Mouse (Mus musculus): ENCODE results near the gene Btrc. TPM values are rescaled to one million over a fixed set of nuclear protein-coding genes. Genes with fewer than 3 reads are reported as not detected.
"Not testable (repeated sequence)": the region's sequence is repeated elsewhere in the genome, so short reads cannot be mapped to it uniquely, and the experiment has no call there.

Btrc gene
- total RNA-seq (2021) = 10 to 100 TPM; 18.8 to 23.0 TPM
- long read RNA-seq, experiment 1, partial matches to known transcripts = 1 of 21 reads
- long read RNA-seq, experiment 1, other reads (novel, unspliced or antisense) = 15 of 21 reads
- long read RNA-seq, experiment 2, transcript Btrc-201 (15 exons, 2,978 nt) = major isoform, 10 of 48 reads
- long read RNA-seq, experiment 2, partial matches to known transcripts = 6 of 48 reads
- long read RNA-seq, experiment 2, other reads (novel, unspliced or antisense) = 32 of 48 reads

DNA sequence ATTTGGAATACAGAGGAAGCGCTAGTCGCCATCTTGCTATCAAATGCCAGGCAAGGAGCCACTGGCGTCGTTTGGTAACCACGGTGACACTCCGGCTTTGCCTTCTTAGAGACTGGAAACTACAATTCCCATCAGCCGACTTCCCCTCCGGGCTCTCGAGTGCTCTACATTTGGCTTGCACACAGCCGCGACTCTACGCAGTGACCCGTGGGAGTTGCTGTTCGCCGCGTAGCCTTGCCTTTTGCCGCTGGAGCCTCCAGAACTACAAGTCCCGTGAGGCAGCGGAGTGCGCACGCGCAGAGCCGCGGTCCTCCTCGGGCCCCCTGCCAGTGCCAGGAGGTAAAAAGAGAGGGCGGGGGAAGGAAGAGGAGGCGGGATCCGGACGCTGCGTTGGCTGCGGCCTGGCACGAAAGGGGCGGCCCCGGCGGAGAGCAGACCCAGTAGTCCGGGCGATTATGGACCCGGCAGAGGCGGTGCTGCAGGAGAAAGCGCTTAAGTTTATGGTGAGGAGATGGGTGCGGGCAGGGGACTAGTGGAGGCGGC is at the start of gene Btrc:
Gene Btrc (plus strand): TSS at position 351 of the 543 bp plus-strand sequence.
- peak; percentile 100 for DNase-seq

DNA sequence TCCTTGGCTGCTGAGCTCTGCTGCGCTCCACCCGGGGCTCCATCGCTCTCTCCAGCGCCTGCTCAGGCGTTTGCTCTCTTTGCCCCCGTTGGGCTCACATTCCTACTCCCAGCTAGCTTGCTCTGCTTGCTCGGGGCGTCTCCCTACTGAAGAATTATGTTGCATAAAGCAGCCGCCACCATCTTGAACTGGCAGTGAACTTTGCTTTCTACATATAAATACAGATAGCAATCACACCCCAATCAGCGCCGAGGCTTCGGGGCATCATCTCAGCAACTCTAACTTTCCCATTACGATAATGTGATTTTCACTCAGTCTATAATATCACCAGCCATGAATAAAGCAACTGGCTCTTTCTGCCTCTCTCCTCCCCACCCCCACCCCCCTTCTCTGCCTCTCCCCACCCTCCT is 46.1 kb upstream of the Btrc start:
- DNase-seq = no peak

DNA sequence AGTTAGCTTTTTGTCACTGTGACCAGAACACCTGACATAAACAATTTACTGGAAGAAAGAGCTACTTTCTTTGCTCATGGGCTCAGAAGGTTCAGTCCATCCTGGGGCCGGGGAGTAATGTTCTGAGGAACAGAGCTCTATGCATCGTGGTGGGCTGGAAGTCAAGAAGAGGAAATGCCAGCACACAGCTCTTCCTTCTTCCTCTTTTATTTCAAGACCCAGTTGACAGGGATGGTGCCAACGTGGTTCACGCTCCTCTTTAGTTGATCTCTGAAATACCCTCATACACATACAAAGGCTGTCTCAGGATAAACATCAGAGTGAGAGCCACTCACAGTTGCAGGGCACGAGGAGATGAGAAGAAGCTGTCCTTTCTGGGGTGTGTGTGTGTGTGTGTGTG is 42.5 kb upstream of the Btrc start:
- no peak for DNase-seq

DNA sequence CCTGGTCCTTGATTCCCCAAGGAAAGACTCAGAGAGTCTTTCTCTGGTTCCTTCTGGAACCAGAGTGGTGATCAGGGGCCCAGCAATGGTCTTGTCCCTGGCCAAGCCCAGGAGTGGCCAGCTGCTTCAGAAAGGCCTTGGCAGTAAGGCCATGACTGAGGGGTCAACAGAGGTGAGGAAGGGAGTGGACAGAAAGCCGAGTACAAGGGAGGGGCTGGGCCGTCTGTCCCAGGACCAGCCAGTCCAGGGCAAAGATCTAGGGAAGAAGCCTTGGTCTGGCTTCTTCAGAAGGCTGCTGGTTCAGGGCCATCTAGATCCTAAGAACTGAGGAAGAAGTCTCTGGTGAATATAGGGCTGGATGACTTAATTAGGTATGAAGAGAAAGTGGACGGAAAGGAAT is 34.5 kb upstream of the Btrc start:
- DNase-seq = peak; percentile 75

DNA sequence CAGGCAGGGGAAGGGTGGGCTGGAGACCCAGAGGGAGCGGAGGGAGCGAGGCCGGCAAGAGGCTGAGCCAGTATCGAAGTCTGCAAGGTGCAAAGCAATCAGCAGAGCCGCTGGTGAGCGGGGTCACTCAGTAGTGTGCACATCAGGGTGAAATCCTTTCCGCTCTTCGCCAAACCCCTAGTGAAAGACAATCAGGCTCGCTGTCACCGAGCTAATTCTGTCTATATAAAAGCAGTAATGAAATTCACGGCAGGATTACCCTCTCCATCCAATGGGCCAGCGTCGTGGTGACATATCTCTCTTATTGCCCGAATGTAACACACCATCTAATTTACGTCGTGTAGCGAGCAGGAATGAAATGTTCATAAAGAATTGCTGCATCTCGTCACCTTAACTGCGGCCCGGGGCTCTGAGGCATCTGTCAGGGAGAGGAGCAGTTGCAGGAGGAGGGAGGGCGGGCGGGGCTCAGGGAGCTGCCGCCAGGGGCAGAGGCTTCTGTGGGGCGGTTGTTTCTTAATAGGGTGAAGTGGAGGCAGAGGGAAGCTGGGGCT is 33.7 kb upstream of the Btrc start:
- no peak for DNase-seq

DNA sequence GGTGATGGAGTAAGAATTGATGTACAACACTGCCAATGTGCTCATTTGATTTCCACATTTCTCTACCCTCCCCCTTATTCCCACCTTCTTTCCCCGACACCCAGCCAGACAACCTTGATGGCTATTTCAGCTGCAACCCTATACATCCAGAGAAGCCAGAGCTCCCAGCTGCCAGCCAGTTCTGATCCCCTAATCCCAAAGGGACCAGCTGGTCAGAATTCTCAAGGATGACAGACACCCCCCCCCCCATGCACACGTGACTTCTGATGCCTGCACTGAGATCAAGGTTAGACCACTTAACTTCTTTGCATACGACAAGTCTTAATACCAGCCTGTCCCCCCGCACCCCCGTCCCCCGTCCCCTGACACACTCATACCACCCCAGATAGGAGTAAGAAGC is 26.8 kb upstream of the Btrc start:
- DNase-seq = no peak

DNA sequence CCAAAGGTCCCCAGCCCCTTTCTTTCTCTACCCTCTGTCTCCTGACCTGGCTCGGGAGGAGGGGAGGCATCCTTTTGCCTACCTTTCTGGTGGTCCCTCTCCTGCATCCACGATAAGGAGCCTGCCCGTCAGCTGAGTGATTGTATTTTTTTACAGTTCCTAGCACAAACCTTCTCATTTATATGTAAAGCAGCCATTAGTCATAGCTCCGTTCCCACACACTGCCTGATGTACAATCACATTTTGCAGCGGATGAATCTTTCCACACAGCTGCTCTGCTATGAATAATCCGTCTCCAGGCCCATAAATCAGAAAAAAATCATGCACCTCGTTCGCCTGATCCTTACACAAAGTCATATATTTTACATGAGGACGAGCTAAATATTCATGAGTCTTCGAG is 25.4 kb upstream of the Btrc start:
- no peak for DNase-seq

DNA sequence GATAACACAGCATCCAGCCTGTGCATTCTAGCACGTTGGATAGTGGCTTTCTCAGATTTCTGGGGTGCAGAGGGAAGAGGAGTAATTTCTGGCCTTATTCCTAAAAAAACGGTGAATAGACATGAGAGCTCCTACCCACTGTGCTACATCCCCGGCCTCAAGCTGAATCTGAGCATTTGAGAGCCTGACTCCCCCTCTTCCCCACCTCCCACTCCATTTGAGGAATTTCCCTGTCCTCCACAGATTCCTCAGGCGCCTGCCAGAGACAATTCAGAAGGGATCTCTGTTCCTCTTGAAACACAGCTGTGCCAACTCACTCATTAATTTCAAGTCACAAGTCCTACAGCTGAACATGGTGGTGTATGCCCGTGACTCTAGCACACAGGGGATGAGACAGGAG is 19.6 kb upstream of the Btrc start:
- DNase-seq = no peak

DNA sequence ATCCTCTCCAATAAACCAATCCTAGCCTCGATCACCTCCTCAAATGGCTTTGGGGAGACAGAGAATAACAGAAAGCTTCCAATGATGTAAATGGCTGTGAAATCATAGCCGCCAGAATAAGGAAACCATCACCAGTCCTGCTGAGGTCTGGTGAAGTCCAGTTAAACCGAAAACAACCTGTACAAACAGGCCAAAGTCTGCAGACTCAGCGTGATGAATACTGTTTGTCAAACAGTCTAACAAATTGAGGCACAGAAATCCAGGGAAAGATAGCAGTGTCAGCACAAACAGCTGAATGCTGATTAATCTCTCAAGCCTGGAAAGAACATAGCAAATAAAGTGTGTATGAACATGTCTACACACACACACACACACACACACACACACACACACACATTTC is 15.3 kb upstream of the Btrc start:
- DNase-seq = no peak

DNA sequence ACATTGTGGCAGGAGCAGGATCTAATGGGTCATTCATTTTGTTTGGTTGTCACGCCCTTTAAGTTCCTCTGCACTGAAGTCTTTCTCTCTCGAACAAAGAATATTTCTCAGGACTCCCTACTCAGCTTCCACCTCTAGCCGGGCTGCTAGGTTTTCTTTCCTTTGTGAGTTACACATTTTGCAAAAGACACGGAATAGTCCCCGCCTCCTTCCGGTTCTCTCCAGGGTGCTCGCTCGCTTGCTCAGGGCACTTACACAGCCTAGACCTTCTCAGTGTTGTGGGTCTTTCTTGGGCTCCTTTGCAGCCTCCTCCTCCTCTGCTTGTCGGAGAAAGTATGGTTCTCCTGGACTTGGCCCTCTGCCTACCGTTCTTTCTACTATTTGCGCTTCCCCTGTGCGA is 13.1 kb upstream of the Btrc start:
- DNase-seq = no peak

DNA sequence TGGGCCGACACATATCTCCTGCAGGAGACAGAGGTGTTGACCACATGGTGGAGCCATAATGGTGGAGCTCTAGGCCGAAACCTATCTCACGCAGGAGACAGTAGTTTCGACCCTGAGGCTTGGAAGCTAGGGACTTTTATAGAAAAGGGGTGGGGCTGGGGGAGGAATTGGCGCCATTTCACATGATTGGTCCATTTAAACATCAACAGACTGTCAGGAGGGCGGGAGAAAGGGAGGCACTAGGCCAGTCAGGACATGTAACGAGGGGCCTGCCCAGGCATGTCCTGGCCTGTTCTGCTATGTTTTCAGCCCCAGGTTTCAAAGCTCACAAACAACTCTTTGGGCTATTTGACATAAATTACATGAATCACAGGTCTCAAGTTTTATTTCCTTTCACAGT is 10.8 kb upstream of the Btrc start:
- DNase-seq = not testable (repeated sequence)

DNA sequence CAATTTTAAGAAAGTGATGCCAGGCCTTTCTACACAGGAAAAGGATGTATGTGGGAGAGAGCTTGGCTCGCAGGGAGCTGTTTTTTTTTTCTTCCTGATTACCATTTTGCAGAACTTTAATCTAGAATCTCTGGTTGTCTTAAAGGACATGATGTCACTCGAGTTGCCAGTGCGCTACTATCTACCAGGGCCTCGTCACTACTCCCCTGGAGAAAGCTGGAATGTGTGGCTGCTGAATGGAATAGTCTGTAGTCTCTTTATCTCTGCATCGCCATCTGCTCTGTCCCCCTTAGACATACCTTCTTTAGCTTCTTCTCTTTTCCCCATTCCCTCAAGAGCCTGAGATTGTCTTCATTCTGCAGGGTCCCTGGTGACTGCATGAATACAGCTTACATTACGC is 7.9 kb upstream of the Btrc start:
- DNase-seq = no peak

DNA sequence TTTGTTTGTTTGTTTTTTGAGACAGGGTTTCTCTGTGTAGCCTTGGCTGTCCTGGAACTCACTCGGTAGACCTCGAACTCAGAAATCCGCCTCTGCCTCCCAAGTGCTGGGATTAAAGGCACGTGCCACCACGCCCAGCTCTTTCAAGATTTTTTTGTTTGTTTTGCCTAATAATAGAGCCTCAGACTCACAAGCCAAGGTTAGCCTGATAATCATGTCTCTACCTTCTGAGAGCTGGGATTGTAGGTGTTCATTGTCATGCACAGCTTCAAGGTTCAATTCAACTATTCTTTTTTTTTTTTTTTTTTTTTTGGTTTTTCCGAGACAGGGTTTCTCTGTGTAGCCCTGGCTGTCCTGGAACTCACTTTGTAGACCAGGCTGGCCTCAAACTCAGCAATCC is 6.7 kb upstream of the Btrc start:
- DNase-seq = not testable (repeated sequence)

DNA sequence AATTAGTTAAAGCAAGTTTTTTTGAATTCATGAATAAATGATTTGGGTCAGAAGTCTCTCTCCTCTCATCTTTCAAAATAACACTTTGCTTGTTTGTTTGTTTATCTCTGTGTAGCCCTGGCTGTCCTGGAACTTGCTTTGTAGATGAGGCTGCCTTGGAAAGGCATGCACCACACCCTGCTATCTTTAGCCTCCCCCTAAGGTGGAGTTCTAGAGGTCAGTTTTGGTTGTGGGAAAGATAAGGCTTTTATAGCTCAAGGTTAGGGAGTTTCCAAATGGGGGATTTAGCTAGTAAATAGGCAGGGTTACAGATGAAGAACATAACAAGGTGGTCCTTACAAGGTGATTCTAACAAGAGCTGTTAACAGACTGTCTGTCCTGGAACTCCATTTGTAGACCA is 3.0 kb upstream of the Btrc start:
- no peak for DNase-seq

DNA sequence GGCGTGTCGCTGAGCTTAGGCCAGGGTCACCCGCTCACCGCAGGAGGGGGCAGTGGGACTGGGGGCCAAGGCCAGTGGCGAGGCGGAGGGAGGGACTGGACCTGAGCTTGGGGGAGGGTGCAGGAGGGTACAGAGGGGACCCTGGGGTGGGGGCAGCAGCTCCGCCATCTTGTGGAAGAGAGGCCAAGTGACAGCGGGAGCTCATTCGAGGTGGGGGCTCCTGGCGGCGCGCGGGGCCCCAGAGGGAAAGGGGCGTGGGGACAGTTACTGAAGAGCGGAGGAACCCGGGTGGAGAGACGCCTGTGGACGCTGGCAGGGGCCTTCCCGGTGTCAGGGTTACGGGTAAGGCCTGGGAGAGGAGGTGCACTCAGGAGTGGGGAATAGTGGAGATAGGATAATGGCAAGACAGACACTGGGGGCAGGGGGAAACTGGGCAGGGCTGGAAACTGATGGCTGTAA is 428 bp downstream of the Btrc start:
- no peak for DNase-seq

DNA sequence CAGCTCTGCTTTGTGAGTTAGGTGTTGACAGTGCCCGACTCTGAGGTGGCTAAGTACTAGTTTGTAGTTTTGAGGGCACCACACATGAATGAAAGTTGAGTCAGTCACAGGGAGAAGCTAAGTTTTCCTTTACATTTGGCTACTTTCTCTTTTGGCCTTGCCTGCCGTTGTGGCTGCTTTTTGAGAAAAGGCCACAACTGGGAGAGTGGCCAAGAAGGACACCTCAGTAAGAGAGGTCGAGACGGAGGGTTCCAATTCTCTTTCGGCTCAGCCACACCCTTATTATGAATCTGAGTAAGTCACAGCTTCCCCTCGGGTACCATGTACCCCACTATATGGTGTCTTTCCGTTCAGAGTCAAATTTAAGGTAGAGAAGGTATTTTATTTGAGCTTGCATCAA is 3.1 kb downstream of the Btrc start:
- DNase-seq = no peak

DNA sequence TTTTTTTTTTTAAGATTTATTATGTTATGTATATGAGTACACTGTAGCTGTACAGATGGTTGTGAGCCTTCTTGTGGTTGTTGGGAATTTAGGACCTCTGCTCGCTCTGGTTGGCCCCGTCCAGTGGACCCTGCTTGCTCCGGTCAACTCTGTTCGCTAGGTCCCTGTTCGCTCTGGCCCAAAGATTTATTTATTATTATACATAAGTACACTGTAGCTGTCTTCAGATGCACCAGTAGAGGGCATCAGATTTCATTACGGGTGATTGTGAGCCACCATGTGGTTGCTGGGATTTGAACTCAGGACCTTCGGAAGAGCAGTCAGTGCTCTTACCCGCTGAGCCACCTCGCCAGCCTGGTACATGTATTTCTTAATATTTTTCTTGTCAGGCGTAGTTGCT is 21.3 kb downstream of the Btrc start:
- not testable (repeated sequence) for DNase-seq

DNA sequence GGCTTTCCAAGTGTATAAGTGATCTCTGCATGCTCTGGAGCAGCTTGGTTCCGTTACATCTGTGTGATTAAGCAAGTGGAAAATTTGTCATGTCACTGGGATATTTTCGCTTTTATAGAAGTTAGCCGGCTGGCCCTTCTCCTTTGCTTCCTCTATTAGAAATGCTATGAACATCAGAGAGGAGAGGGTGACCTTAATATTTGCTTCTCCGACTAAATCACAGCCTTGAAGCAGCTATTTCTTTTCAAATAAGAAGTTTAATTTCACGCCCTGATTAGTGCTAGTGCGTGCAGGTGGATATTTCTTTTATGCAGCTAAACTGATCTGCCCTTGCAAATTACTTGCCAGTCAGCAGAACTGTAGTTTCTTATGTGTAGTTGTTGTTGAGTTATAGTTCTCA is 25.0 kb downstream of the Btrc start:
- no peak for DNase-seq

DNA sequence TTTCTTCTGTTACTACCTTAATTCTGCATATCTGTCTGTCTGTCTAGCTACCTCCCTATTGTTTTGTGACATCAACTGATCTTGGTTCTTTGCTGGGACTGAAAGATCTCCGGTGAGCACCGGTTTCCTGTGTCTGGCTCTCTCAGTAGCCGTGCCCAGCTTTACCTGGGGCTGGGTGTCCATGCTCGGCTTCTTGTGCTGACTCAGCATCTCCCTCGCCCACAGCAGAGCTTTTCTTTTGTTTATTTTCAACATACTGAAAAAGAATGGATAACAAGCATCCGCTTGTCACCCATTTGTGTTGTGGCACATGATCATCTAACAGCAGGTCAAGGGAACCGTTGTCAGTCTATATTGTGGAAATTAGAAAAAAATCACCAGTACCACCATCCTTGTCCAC is 30.5 kb downstream of the Btrc start:
- no peak for DNase-seq

DNA sequence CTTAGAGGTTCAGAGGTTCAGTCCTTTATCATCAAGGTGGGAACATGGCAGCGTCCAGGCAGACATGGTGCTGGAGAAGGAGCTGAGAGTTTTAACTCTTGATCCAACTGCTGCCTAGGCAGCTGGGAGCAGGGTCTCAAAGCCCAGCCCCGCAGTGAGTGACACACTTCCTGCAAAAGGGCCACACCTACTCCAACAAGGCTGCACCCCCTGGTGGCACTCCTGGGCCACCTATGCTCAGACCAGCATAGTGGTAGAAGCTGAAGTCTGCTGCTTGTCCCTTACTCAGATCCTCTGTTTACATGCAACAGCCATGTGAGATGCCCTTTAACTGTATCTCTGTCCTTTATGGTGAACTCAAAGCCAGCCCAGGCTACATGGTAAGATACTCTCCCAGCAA is 47.5 kb downstream of the Btrc start:
- no peak for DNase-seq

DNA sequence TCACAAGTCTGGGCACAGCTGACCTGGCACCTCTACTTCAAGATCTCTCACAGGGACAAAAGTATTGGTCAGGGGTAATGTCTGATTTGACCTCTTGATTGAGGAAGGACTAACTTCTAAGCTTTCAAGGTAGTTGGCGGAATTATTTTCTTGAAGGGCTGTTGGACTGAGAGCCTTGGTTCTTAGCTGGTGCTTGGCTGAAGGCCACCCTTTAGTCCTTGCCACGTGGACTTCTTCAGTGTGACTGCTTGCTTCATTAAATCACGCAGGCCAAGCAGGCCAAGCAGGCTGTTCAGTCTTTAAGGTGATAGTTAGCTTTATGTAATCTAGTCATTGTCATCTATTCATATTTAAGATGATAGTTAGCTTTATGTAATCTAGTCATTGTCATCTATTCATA is 49.2 kb downstream of the Btrc start:
- DNase-seq = no peak

DNA sequence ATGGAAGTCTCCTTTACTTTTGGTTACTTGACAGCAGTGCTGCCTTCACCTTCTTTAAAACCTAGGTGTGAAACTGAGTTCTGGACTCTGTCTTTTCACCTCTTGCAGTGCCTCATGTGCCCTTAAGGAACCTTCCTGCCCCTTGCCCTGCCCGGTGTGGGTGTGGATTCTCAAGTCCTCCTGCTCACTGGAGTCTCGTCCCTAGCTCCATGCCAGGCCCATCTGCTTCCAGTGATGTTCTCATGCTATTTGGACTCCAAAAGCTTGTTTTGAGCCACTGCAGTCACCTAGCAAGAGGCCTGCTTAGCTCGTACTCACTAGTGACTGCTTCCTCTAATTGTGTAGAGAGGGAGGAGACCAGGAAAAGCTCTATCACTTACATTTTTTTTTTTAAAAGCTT is 50.4 kb downstream of the Btrc start:
- peak; percentile 16 for DNase-seq

DNA sequence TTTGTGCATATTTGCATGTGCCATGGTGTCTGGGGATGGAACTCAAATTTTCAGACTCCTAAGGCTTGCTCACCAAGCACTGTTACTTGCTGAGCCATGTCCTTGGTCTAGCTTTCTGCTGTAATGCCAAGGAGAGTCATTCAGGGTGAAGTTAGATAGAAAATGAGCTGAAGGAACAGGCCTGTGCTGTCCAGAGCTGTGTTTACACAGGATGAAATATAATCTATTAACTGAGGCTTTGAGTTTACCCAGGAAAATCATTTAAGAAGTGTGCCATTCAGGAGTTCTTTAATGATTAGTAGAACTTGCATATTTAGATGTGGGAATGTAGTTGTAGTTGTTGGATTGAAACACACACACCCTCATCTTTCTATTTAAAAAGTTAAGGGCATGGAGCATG is 54.1 kb downstream of the Btrc start:
- DNase-seq = no peak

DNA sequence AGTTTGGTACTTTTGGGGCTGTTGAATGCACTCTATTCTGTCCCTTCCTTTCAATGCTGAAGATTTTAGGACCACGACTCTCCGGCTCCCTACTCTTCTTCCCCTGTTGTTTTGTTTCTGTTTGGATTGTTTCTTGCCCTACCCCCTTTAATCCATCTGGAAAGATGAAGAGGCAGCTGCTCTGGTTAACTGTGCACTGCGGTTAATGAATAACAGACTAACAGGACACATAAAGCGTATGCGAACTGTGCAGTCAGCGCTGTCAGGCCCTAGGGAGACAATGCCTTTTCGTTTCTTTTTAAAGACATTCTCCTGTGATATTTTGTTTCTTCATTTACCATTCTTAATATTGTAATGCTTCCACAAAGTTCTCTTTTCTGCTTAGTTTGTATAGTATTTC is 58.7 kb downstream of the Btrc start:
- no peak for DNase-seq

All from gastrocnemius, postnatal 25 days (tissue).